Mouse (Mus musculus) kidney, postnatal 0 days (tissue): ENCODE results near the gene Tec. TPM values are rescaled to one million over a fixed set of nuclear protein-coding genes. Genes with fewer than 3 reads are reported as not detected.

Experiments used
- ATAC-seq: fragments of 200-750 bp; cut with Nextera tagmentation; replicated peaks from 2 replicates; pipeline ENCODE4 v1.8.0; 2017; ENCODE audit warnings: low read depth, moderate number of reproducible peaks, moderate TSS enrichment, moderate library complexity; ENCODE audit not compliant: low FRiP score
- DNase-seq: peaks from one replicate; pipeline ENCODE4 v3.0.0-alpha.2; 2016; ENCODE audit warnings: low spot score
- H3K27ac ChIP-seq: fragments of 300-500 bp; sonication (generic); 2 replicates; pipeline ENCODE4 v1.5.1; 2014; ENCODE audit warnings: mild to moderate bottlenecking
- H3K27me3 ChIP-seq: fragments of 300-500 bp; sonication (generic); 2 replicates; pipeline ENCODE4 v1.6.1; 2014; ENCODE audit warnings: low read length, mixed read lengths; ENCODE audit not compliant: insufficient read depth
- H3K36me3 ChIP-seq: fragments of 300-500 bp; sonication (generic); 2 replicates; pipeline ENCODE4 v1.6.1; 2014; ENCODE audit warnings: low read length, mixed read lengths; ENCODE audit not compliant: insufficient read depth
- H3K4me1 ChIP-seq: fragments of 300-500 bp; sonication (generic); replicated peaks from 2 replicates; pipeline ENCODE4 v1.6.1; 2014; ENCODE audit warnings: antibody characterized with exemption, low read length, mixed read lengths; ENCODE audit not compliant: insufficient read depth
- H3K4me2 ChIP-seq: fragments of 300-500 bp; sonication (generic); 2 replicates; pipeline ENCODE4 v1.6.1; 2014; ENCODE audit warnings: mild to moderate bottlenecking, low read length, moderate library complexity, mixed read lengths
- H3K4me3 ChIP-seq: fragments of 300-500 bp; sonication (generic); replicated peaks from 2 replicates; pipeline ENCODE4 v1.5.1; 2014; ENCODE audit warnings: low read depth, low read length
- H3K9ac ChIP-seq: fragments of 300-500 bp; sonication (generic); 2 replicates; pipeline ENCODE4 v1.6.1; 2014; ENCODE audit warnings: low read depth, low read length
- H3K9me3 ChIP-seq: fragments of 300-500 bp; sonication (generic); replicated peaks from 2 replicates; pipeline ENCODE4 v1.6.1; 2016; ENCODE audit warnings: low read length, inconsistent platforms, mixed read lengths
- CTCF ChIP-seq: IDR thresholded peaks from 2 replicates; pipeline ENCODE4 v1.5.1; 2016; ENCODE audit warnings: antibody characterized with exemption, low read depth, mild to moderate bottlenecking, moderate library complexity
- WGBS: fragments of 180-500 bp; shearing (Covaris S2); extraction: QIAGEN DNeasy Blood & Tissue Kit; methylation state at CpG from one replicate; pipeline ENCODE4 v1.1.7; 2014; 5-methylcytosine and 5-hydroxymethylcytosine counted together
- polyA plus RNA-seq: library from polyadenylated mRNA; unstranded; fragments of >200 nt; fragmentation: Nextera tagmentation; extraction: Ambion mirVana; gene quantifications from 2 replicates; pipeline ENCODE4 v1.2.1, GENCODE M21; 2015

The Tec gene
- polyA plus RNA-seq, 1 experiment from 2014 or later: 8.4 TPM

DNA sequence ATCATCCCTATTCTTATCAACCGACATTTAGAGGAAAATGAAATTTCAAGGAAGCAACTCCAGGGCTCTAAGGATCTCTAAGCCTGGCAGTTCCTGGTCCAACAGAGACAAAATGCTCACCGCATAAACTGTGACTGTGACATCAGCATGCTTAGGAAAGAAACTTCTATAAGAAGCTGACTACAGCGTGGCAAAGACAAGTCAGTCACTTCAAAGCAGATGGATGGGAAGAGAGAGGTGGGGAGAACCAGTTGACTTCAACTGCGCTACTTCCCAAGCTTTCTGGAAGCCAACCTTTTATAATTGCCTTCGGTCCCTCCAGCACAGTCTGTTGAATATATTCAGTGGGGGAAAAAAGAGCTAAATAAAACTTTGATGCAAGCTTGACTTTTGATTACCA lies 54.2 kb downstream of the Tec start:
- ATAC-seq (no peak), DNase-seq (no peak)
- WGBS: 86% methylated on average over 5 of the region's 5 CpGs
- H3K9me3 ChIP-seq: no peaks in the 10 kb centered on the region
- TF ChIP-seq CTCF: no peak
- no peak overlapping the region for H3K27ac ChIP-seq
- no peak overlapping the region for H3K4me2 ChIP-seq
- H3K36me3 ChIP-seq: no peaks in the 10 kb centered on the region
- no peak overlapping the region for H3K9ac ChIP-seq
- no peaks in the 10 kb centered on the region for H3K27me3 ChIP-seq
- no peak overlapping the region for H3K4me3 ChIP-seq
- peaks cover 4% of the 10 kb centered on the region; the same call in 1 of the 2 replicates for H3K4me1 ChIP-seq

DNA sequence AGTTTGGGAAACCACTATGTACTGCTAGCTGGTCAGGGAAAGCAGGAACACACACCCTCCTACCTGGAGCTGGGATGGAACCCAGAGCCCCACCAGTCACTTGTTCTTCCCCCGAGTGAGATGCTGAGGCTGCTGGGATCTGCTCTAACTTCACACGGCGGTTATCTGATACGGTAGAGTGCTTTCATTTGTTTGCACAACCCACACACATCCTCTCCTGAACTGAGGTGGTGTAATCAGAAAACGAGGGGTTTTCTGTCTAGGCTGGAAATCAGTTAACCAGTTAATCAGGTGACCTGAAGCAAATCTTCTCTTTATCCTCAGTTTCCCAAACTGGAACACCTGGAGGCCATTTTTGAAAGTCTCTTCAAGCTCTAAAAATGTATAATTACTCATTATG lies 55.4 kb downstream of the Tec start:
- H3K36me3 ChIP-seq: no peaks in the 10 kb centered on the region
- TF ChIP-seq CTCF: no peak
- no peak for ATAC-seq
- no peaks in the 10 kb centered on the region for H3K9me3 ChIP-seq
- no peak overlapping the region for H3K9ac ChIP-seq
- no peak overlapping the region for H3K4me3 ChIP-seq
- no peak overlapping the region for H3K4me2 ChIP-seq
- 15% methylated on average over 5 of the region's 5 CpGs for WGBS
- no peak for DNase-seq
- H3K27me3 ChIP-seq: no peaks in the 10 kb centered on the region
- H3K4me1 ChIP-seq: peaks cover 4% of the 10 kb centered on the region; the same call in 1 of the 2 replicates
- H3K27ac ChIP-seq: no peak overlapping the region

DNA sequence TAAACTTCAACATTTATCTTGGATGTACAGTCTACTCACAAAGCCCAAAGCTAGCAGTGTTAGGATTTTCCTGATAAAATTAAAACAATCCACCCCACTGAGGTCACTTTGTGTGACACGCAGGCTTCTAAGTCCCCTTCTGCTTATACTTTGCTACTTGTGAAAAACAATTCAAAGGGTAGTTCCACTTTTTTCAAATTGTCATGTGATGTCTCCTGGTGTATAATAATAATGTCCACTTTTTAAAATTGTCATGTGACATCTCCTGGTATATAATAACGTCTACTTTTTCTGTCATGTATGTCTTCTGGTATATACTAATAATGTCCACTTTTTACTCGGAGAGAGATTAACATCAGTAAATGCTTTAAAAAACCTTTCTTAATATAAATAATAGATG lies 56.0 kb downstream of the Tec start:
- H3K4me2 ChIP-seq: no peak overlapping the region
- no peak overlapping the region for H3K27ac ChIP-seq
- H3K4me3 ChIP-seq: no peak overlapping the region
- WGBS: 73% methylated on average over 3 of the region's 3 CpGs
- no peaks in the 10 kb centered on the region; the same call in 1 of the 2 replicates for H3K4me1 ChIP-seq
- no peaks in the 10 kb centered on the region for H3K27me3 ChIP-seq
- no peak overlapping the region for H3K9ac ChIP-seq
- DNase-seq: no peak
- H3K36me3 ChIP-seq: no peaks in the 10 kb centered on the region
- no peak for ATAC-seq
- no peak for TF ChIP-seq CTCF
- no peaks in the 10 kb centered on the region for H3K9me3 ChIP-seq

DNA sequence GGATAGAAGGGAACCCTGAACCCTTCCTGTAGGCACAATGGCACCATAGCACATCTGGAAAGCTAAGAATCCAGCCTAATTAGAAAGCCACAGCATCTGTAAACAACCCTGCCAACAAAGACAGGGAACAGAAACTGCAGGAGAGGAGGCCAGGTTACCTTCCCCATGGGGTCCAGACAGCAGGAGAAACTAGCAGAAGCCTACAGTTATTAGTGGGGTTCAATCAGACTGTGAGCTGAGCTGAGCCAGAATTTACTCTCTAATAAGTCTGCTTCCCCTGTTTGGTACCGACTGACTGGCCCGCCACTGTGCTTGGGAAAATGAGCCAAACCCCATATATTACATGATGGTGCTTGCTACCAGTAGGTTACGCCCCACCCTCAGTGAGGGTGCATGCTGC lies 56.9 kb downstream of the Tec start:
- H3K27ac ChIP-seq: no peak overlapping the region
- H3K27me3 ChIP-seq: no peaks in the 10 kb centered on the region
- DNase-seq (no peak), ATAC-seq (no peak)
- H3K4me1 ChIP-seq: no peaks in the 10 kb centered on the region; the same call in 1 of the 2 replicates
- no peaks in the 10 kb centered on the region for H3K36me3 ChIP-seq
- H3K9ac ChIP-seq: no peak overlapping the region
- 58% methylated on average over 3 of the region's 3 CpGs for WGBS
- no peak overlapping the region for H3K4me2 ChIP-seq
- no peak for TF ChIP-seq CTCF
- H3K9me3 ChIP-seq: no peaks in the 10 kb centered on the region
- no peak overlapping the region for H3K4me3 ChIP-seq

DNA sequence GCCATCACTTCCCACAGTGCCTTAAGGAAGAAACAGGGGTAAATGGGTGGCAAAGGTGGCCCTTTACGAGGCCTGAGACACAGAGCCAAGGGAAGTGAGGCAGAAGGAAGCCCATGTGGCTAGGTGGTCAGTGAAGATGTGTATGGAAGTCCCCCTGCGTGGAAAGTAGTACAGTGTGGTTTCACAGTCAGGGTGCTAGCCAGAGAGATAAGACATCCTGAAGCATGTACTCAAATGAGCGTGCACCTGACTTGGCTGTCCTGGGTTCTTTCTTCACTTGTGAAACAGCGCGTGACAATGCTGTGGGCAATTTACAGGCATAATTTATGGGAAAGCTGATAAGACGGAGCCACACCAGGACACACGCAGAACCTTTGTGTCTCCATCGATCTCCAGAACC lies 57.3 kb downstream of the Tec start:
- ATAC-seq: no peak

DNA sequence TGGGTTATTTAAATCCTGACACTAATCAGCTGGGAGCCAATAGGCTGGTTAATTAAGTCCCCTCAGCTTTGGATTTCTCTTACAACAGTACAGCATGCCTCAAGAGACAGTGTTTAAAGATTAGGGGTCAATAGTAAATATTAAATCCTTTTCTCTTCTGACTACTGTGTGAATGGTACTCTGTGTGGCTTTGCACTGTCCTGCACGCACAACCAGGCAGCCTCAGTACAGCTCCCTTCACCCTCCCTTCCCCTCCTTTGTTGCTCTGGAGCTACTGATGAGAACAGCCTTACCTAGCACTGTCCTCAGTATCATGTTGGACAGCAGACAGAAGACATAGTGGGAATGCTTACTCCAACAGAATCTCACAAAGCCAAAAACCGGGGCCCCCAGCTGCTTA lies 58.8 kb downstream of the Tec start:
- ATAC-seq (no peak), DNase-seq (no peak)
- Histone ChIP-seq H3K36me3 (no peaks in the 10 kb centered on the region), H3K27ac (no peak overlapping the region), H3K9me3 (no peaks in the 10 kb centered on the region), H3K4me1 (no peaks in the 10 kb centered on the region; the same call in 1 of the 2 replicates), H3K27me3 (no peaks in the 10 kb centered on the region), H3K4me2 (no peak overlapping the region), H3K4me3 (no peak overlapping the region), H3K9ac (no peak overlapping the region)
- 76% methylated on average over 2 of the region's 2 CpGs for WGBS
- no peak for TF ChIP-seq CTCF

More for the DNA sequence above, 57.3 kb downstream of the Tec start:
- H3K27me3 ChIP-seq: no peaks in the 10 kb centered on the region
- no peak overlapping the region for H3K4me2 ChIP-seq
- no peaks in the 10 kb centered on the region; the same call in 1 of the 2 replicates for H3K4me1 ChIP-seq
- no peaks in the 10 kb centered on the region for H3K36me3 ChIP-seq
- no peak overlapping the region for H3K9ac ChIP-seq
- no peak overlapping the region for H3K4me3 ChIP-seq
- TF ChIP-seq CTCF: no peak
- no peak for DNase-seq
- H3K9me3 ChIP-seq: no peaks in the 10 kb centered on the region
- H3K27ac ChIP-seq: no peak overlapping the region
- 79% methylated on average over 8 of the region's 8 CpGs for WGBS

DNA sequence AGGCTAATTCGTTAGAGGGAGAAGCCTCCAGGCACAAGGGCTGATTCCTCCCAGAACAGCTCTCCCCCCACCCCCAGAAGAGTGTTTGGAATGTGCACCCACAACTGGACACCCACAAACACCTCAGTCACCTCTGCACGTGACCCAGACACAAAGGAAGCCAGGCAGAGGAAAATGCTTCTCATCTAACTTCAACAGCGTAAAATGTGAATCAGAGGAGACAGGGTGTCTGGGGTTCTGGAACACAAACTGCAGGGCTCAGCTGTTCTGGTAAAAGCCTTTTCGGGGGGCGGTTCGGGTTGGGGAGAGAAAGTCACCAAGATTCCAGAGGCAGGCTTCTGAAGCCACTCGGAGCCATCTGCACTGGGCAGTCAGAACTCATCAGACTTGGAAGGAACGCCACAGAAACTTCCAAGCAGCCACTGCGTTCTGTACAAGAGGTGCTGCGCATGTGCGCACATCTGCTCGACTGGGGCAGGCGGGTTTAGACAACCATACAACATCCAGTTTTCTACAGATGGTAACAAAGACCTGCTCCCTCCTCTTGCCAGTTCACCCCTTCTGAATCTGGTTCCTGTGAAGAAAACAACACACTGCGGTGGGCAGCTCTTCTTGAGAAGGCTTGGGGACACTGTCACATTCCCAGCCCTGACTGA lies 59.7 kb downstream of the Tec start:
- no peak for DNase-seq
- Histone ChIP-seq H3K36me3 (no peaks in the 10 kb centered on the region), H3K9ac (no peak overlapping the region), H3K4me1 (no peaks in the 10 kb centered on the region; the same call in 1 of the 2 replicates), H3K9me3 (no peaks in the 10 kb centered on the region), H3K4me2 (no peak overlapping the region), H3K27ac (no peak overlapping the region), H3K4me3 (no peak overlapping the region), H3K27me3 (no peaks in the 10 kb centered on the region)
- ATAC-seq: no peak
- WGBS: 49% methylated on average over 14 of the region's 14 CpGs
- TF ChIP-seq CTCF: no peak
